Mouse (Mus musculus) C2C12 (cell line): Measurements from ENCODE around the gene Umad1.

ENCODE experiments used
- CEBPB ChIP-seq: IDR thresholded peaks from one replicate; pipeline ENCODE4 v1.6.1; 2011; ENCODE audit warnings: low read depth, mild to moderate bottlenecking, control low read depth, moderate library complexity
- CTCF ChIP-seq: IDR thresholded peaks from one replicate; pipeline ENCODE4 v1.5.1; 2011; ENCODE audit not compliant: control insufficient read depth, insufficient read depth, insufficient read length

- TF ChIP-seq CEBPB (no peak), CTCF (no peak)
Observed at GRCm38 (mm10) chr6:8441814-8442213, 182.7 kb downstream of the Umad1 start.
